Mouse (Mus musculus): ENCODE results near the gene Akt1. TPM values are rescaled to one million over a fixed set of nuclear protein-coding genes. Genes with fewer than 3 reads are reported as not detected.

Akt1 gene
- polyA plus RNA-seq (2016; fragmentation: Nextera tagmentation; extraction: Ambion mirVana): 74.7 and 80.0 TPM in 2 replicates

DNA sequence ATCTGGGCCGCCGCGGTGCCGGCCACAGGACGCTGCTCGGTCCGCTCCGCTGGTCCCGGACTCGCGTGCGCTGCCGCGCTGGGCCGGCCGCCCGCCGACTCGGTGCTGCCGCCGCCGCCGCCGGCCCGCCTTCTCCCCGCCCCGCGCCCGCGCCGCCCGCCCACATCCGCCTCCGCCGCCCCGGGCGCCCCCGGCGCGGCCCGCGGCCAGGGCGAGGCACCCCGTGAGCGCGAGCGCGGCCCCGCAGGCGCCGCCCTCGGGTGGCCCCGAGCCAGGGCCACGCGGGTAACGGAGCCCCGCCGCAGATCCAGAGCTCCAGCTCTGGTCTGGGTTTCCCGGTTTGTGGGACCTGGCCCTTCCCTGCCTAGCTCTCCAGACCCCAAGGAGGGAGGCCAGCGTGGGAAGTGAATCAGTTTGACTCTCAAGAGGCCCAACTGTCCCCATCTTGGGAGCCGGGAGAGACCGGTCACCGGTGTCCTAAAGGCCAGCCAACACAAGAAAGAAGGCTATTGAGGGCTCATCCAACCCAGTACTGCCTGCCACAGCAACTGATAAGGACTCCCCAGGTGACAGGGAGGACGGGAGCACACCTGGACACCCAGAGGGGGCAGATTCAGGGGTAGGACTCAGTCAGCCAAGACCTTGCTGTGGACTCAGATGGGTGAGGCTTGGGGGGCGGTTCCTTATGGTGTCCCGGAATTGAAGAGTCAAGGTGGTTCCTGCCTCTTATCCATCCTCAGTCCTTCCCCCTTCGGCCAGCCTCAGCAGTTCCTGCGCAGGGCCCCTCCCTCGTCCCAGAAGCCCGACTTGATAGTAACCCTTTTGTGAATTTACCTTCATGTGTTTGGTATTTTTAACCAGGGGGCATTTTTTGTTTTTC, at the start of gene Akt1:
Gene Akt1 (minus strand): TSS at position 753 of the 880 bp plus-strand sequence.
- peak; percentile 1; the same call in 1 of the 2 replicates for ATAC-seq (ENCODE audit: low FRiP score, low read depth)
- no peaks in the 10 kb centered on the region for H3K9me3 ChIP-seq
- H3K27ac ChIP-seq (replicated peaks): peak within 1 kb of the TSS; percentile 96
- WGBS: under 1% methylated on average over 35 of the region's 70 CpGs
- peaks cover 58% of the 10 kb centered on the region for H3K4me1 ChIP-seq
- H3K9ac ChIP-seq (replicated peaks): peak within 1 kb of the TSS; percentile 100
- peaks cover 21% of the 10 kb centered on the region for H3K36me3 ChIP-seq
- H3K4me3 ChIP-seq: peak within 1 kb of the TSS; percentile 98
- peak within 1 kb of the TSS; percentile 88 for H3K4me2 ChIP-seq (replicated peaks)
- peaks cover 35% of the 10 kb centered on the region for H3K27me3 ChIP-seq

DNA sequence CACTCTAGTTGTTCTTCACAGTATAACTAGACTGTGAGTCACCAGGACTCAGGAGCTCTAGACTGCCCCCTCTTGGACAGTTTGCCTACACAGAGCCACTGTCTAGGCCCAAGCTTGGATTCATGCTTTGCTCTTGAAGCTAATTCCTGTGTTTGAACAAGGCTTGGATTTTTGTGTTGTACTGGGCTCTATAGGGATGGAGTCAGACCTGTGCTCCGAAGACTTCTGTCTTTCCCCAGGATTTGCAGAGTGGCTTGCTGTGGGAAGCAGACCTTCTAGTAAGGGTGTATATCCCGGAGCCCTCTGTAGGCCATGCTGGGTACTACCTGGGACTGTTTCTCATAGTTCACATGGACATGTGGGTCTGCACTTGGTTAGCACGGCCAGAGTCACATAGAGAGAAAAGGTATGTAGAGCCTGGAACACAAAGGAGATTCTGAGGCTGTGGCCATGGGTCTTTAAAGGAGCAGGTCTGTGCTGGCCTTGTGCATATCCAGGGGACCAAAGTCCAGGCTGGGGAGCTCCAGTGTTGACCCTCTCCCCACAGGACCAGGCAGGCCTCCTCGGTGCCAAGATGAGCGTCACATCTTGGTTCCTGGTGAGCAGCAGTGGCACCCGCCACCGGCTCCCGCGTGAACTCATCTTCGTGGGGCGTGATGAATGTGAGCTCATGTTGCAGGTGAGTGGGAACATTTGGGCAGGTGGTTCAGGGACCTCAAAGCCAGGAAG, 49.6 kb upstream of the Akt1 start:
- ATAC-seq (ENCODE audit: low FRiP score, low read depth): no peak
- H3K36me3 ChIP-seq: no peaks in the 10 kb centered on the region
- H3K9ac ChIP-seq (replicated peaks): no peak overlapping the region
- peaks cover 27% of the 10 kb centered on the region for H3K4me1 ChIP-seq
- no peak overlapping the region for H3K27ac ChIP-seq (replicated peaks)
- H3K4me2 ChIP-seq (replicated peaks): no peak overlapping the region
- no peaks in the 10 kb centered on the region for H3K9me3 ChIP-seq
- H3K4me3 ChIP-seq: no peak overlapping the region
- H3K27me3 ChIP-seq: peaks cover 62% of the 10 kb centered on the region
- WGBS: 81% methylated on average over 11 of the region's 11 CpGs

DNA sequence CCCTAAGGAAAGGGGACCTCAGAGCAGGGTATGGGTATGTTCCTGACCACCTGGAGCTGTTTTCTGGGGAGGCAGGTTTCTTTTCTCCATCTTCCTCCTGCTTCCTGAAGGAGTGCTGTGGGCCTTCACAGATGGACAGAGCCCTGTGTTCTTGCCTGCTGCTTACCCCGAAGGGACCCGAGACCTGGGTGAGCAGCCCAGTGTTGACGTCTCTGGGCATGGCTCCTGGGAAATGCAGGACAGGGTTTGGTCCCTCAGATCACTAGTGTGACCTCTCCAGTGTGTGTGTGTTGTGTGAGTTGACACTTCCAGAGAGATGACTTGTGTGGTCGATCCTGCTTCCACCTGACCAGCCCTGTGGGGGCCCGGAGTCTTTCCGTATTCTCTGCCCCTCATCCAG, 48.8 kb upstream of the Akt1 start:
- Histone ChIP-seq H3K27me3 (peaks cover 68% of the 10 kb centered on the region), H3K9ac (replicated peaks) (peak overlapping the region; percentile 79; the same call in 1 of the 2 replicates), H3K27ac (replicated peaks) (no peak overlapping the region), H3K9me3 (no peaks in the 10 kb centered on the region), H3K36me3 (no peaks in the 10 kb centered on the region), H3K4me3 (peak overlapping the region; percentile 87), H3K4me1 (peaks cover 27% of the 10 kb centered on the region), H3K4me2 (replicated peaks) (peak overlapping the region; percentile 99)
- 86% methylated on average over 6 of the region's 6 CpGs for WGBS
- ATAC-seq (ENCODE audit: low FRiP score, low read depth): no peak

DNA sequence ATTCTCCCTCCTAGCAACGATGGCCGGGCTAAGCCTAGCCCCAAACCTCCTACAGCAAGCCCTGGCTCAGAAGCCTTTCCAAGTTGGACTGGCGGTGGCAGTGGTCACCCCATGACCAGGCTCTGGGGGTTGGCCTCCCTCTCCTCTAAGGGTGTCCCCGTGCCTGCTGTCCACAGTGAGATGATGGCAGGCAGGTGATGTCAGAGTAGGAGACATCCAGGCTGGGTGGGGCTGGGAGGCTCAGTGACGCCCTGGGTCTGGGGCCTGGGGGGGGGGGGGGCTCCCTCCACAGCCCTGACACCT, 48.3 kb upstream of the Akt1 start:
- 3% methylated on average over 5 of the region's 5 CpGs for WGBS
- H3K4me2 ChIP-seq (replicated peaks): peak overlapping the region; percentile 99

DNA sequence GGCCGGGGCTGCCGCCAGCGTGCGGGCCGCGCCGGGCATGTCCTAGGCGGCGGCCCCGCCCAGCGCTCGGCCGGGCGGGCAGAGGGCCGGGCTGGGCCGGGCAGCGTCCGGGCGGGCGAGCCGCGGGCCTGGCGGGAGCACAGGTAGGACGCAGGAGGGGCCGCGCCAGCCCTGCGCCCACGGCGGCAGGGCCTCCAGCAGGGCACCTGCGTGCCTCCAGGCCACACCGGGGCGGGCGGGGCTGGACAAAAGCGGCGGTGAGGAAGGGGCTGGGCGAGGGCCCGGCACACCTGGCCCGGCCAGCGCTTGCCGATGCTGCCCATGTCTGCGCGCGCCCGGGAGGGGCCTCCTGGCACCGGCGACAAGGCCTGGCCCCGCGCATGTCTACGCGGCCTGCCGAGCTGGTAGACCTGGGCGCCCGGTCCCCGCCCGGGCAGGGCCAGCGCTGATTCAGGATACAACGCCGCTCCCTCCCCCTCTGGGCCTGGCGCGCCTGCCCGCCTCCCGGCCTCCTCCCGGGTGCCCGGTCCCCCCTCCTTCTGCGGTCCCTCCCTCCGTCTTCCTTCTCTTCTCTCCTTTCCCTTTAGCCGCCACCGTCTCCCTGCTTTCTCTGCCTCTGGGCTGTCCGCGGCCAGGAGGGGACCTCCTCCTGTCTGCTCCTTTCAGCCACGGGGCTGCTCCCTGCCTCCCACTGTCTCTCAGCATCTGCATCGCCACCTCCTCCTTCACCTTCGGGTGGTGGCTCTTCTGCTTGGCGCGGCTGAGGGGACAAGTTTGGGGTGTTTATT, 47.8 kb upstream of the Akt1 start:
- Histone ChIP-seq H3K27ac (replicated peaks) (peak overlapping the region; percentile 52; the same call in 1 of the 2 replicates), H3K9me3 (no peaks in the 10 kb centered on the region), H3K4me2 (replicated peaks) (peak overlapping the region; percentile 99), H3K4me1 (peaks cover 22% of the 10 kb centered on the region), H3K27me3 (peaks cover 71% of the 10 kb centered on the region), H3K9ac (replicated peaks) (peak overlapping the region; percentile 79), H3K36me3 (no peaks in the 10 kb centered on the region), H3K4me3 (peak overlapping the region; percentile 87)
- under 1% methylated on average over 49 of the region's 75 CpGs for WGBS
- ATAC-seq (ENCODE audit: low FRiP score, low read depth): peak; percentile 53

More for the DNA sequence above, 48.3 kb upstream of the Akt1 start:
- no peaks in the 10 kb centered on the region for H3K9me3 ChIP-seq
- peak overlapping the region; percentile 79 for H3K9ac ChIP-seq (replicated peaks)
- H3K4me3 ChIP-seq: peak overlapping the region; percentile 87
- peak; percentile 53 for ATAC-seq (ENCODE audit: low FRiP score, low read depth)
- peaks cover 69% of the 10 kb centered on the region for H3K27me3 ChIP-seq
- no peaks in the 10 kb centered on the region for H3K36me3 ChIP-seq
- H3K27ac ChIP-seq (replicated peaks): no peak overlapping the region
- H3K4me1 ChIP-seq: peaks cover 27% of the 10 kb centered on the region

DNA sequence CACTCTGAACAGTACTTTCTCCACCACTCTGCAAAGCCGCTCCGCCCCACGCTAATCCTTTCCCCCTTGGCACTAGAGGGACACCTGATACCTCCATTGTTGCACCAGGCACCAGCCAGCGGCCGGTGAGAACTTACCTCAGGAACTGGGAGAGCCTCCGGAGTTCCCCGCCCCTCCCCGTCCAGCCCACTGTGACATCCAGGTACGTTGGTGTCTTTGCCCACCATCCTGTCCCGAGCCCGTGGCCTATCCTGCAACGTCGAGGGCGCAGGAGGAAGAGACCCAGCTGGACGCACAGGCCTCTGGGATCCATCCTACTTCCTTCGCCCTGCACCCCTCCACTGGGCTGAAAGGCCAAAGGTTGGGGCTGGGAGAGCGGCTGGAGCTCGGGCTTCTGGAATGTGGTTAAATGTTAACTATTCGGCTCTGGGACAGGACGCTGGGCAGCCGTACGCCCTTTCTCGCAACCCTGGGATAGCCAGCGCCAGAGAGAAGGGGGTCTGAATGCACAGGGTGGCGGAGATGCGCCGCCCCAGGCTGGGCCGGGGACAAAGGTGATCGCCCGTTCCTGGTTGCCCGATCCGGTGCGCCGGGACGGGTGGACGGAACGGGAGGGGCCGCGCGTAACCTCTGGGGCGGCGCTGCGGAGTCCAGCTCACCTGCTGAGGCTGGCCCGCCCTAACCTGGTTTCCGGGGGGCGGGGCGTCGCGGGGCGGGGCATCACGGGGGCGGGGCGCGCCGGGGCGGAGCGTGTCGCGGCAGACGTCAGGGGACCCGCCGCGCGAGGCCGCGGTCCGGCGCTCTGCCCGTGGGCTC, 46.9 kb upstream of the Akt1 start:
- no peaks in the 10 kb centered on the region for H3K36me3 ChIP-seq
- H3K9ac ChIP-seq (replicated peaks): peak overlapping the region; percentile 79
- H3K27me3 ChIP-seq: peaks cover 66% of the 10 kb centered on the region
- H3K27ac ChIP-seq (replicated peaks): no peak overlapping the region
- H3K4me3 ChIP-seq: peak overlapping the region; percentile 87
- 1% methylated on average over 45 of the region's 69 CpGs for WGBS
- H3K4me1 ChIP-seq: peaks cover 20% of the 10 kb centered on the region
- no peaks in the 10 kb centered on the region for H3K9me3 ChIP-seq
- ATAC-seq (ENCODE audit: low FRiP score, low read depth): peak; percentile 34
- peak overlapping the region; percentile 99 for H3K4me2 ChIP-seq (replicated peaks)

DNA sequence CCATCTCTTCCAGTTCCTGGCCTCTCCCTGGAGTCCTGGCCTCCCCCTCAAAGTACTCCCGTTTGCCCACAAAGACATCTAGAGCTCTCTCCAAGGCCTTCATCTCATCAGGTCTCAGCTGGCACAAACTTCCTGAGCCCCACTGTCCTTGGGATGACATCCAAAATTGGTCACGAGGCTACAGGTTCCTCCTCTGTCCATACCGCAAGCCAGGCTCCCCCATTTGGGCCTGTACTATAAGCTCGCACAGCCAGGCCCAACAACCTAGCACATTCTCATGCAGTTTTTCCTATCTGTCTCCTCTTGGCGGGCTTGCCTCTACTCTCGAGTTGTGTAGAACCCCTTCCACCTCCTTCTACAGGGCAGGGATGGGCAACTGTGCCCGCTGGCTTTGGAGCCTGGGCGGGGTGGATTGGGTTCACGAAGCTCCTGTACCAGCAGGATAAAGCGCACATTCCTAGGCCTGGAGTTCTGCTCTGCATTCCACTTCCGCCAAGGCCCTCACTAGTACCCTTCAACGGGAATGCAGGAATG, 46.3 kb upstream of the Akt1 start:
- Histone ChIP-seq H3K36me3 (no peaks in the 10 kb centered on the region), H3K9me3 (no peaks in the 10 kb centered on the region), H3K9ac (replicated peaks) (no peak overlapping the region), H3K4me2 (replicated peaks) (peak overlapping the region; percentile 99; the same call in 1 of the 2 replicates), H3K27me3 (peaks cover 62% of the 10 kb centered on the region), H3K4me3 (no peak overlapping the region), H3K4me1 (peaks cover 20% of the 10 kb centered on the region), H3K27ac (replicated peaks) (no peak overlapping the region)
- WGBS: 35% methylated on average over 12 of the region's 12 CpGs
- ATAC-seq (ENCODE audit: low FRiP score, low read depth): no peak

DNA sequence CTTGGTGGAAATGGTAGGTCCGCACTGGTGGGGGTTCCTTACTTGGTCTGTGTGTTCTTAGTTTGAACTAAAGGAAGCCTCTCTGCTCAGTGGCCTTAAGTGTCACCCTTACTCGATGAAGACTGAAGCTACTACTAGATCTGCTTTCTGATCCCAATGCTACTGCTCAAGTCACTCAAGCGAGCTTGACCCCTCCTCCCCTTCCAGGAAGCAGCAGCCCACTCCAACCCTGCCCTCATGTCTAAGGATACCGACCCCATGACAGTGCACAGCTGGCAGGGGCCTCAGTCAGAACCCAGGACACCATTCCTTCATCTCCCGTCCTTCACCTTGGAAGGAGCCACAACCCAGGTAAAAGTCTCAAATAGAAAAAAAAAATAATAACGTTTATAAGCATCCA, 45.5 kb upstream of the Akt1 start, which contains the start of gene Cep170b:
Gene Cep170b (plus strand): TSS at position 240 of the 400 bp plus-strand sequence.
- Histone ChIP-seq H3K27ac (replicated peaks) (no peak within 1 kb of the TSS), H3K4me2 (replicated peaks) (peak within 1 kb of the TSS; percentile 99; the same call in 1 of the 2 replicates), H3K27me3 (peaks cover 62% of the 10 kb centered on the region), H3K4me3 (no peak within 1 kb of the TSS; the same call in 1 of the 2 replicates), H3K4me1 (peaks cover 20% of the 10 kb centered on the region), H3K36me3 (no peaks in the 10 kb centered on the region), H3K9me3 (no peaks in the 10 kb centered on the region), H3K9ac (replicated peaks) (no peak within 1 kb of the TSS)
- 69% methylated on average over 6 of the region's 6 CpGs for whole genome bisulfite sequencing
- ATAC-seq (ENCODE audit: low FRiP score, low read depth): no peak

DNA sequence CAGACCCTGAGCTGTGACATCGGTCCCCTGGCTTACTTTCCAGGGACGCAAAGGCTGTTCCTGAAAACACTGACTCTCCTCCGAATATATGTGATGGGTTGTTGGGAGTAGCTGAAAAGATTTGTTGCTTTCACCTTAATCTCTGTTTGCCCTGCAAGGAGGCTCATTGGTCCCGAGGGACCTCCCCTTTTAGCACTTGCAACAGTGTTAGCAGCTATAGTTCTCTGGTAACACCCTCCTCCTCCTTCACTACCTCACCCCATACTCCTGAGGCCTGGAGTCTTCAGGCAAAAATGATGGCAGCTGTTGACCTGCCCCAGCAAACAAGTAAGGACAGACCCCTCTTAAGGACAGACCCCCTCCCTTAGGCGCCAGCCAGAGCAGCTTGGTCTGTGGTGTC, 44.3 kb upstream of the Akt1 start:
- no peak overlapping the region for H3K9ac ChIP-seq (replicated peaks)
- peaks cover 20% of the 10 kb centered on the region for H3K4me1 ChIP-seq
- H3K9me3 ChIP-seq: no peaks in the 10 kb centered on the region
- no peak overlapping the region for H3K27ac ChIP-seq (replicated peaks)
- H3K4me2 ChIP-seq (replicated peaks): no peak overlapping the region
- H3K27me3 ChIP-seq: peaks cover 57% of the 10 kb centered on the region
- no peak overlapping the region for H3K4me3 ChIP-seq
- H3K36me3 ChIP-seq: no peaks in the 10 kb centered on the region
- ATAC-seq (ENCODE audit: low FRiP score, low read depth): no peak
- WGBS: 70% methylated on average over 5 of the region's 5 CpGs

DNA sequence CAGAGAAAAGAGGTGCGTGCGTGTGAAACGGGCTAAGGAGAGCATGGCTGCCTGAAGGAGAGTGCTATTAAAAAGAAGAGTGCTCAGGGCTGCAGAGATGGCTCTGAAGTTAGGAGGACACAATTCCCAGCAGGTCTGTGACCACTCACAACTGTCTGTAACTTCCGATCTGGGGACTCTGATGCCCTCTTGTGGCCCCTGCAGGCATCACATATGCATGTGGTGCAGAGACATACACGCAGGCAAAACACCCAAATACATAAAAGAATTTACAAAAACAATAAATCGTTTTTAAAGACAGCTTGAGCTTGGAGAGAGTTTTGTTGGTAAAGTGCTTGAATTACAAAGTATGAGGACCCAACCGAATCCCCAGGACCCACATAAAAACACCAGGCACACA, 42.5 kb upstream of the Akt1 start:
- Histone ChIP-seq H3K36me3 (no peaks in the 10 kb centered on the region), H3K4me2 (replicated peaks) (no peak overlapping the region), H3K4me1 (peaks cover 5% of the 10 kb centered on the region), H3K27ac (replicated peaks) (no peak overlapping the region), H3K9ac (replicated peaks) (no peak overlapping the region), H3K27me3 (peaks cover 39% of the 10 kb centered on the region), H3K9me3 (no peaks in the 10 kb centered on the region), H3K4me3 (no peak overlapping the region)
- no peak for ATAC-seq (ENCODE audit: low FRiP score, low read depth)
- WGBS: 33% methylated on average over 7 of the region's 7 CpGs

DNA sequence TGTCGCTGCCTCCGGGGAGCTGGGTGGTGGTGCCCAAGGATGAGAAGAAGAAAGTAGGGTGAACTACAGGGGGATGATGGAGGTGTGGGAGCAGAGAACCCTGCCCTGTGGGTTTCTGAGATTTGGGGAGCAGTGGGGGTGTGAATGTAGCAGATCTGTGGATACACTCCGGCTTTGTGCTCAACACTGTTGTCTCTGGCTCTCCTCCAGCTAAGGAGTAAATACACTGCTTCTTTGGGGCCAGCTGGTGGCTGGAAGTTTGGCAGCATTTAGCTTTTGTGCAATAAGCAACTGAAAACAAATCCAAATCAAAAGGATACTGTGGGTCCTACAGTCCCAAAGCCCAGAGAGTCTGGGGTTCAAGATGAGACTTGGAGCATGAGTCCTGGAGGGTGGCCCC, 39.3 kb upstream of the Akt1 start:
- Histone ChIP-seq H3K27ac (replicated peaks) (no peak overlapping the region), H3K4me3 (no peak overlapping the region), H3K36me3 (no peaks in the 10 kb centered on the region), H3K9ac (replicated peaks) (no peak overlapping the region), H3K4me1 (no peaks in the 10 kb centered on the region), H3K4me2 (replicated peaks) (no peak overlapping the region), H3K27me3 (peaks cover 10% of the 10 kb centered on the region), H3K9me3 (no peaks in the 10 kb centered on the region)
- WGBS: 76% methylated on average over 3 of the region's 3 CpGs
- no peak for ATAC-seq (ENCODE audit: low FRiP score, low read depth)
